Mouse (Mus musculus): ENCODE results near the gene Heg1. TPM values are rescaled to one million over a fixed set of nuclear protein-coding genes. Genes with fewer than 3 reads are reported as not detected.

The Heg1 gene
- polyA plus RNA-seq, 1 experiment from 2014 or later = 9.1 TPM

DNA sequence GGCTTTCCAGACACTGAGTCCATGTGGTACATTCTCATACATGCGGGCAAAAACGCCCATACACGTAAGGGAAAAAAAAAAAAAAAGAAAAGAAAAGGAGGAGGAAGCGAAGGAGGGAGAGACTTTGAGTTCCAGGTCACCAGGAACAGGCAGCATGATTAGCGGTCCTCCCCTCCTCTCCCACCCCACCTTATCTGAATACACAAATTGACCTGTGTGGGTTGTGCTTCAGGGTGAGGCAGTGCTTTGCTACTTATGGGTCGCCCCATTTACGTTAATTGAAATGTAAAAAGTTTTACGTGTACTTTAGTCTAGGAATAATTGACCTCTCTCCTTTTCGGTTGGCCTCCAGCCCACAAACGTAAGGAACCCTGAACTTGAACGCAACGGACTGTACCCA, 82.1 kb downstream of the Heg1 start:
- Histone ChIP-seq H3K4me3 (ENCODE audit: low read depth, low read length) (no peak overlapping the region), H3K36me3 (ENCODE audit: control insufficient read depth, insufficient read depth, low read length) (no peaks in the 10 kb centered on the region), H3K9ac (ENCODE audit: low read length) (no peak overlapping the region), H3K9me3 (ENCODE audit: control insufficient read depth, low read length) (no peaks in the 10 kb centered on the region), H3K27ac (replicated peaks) (no peak overlapping the region), H3K27me3 (ENCODE audit: control insufficient read depth, insufficient read depth, low read length) (no peaks in the 10 kb centered on the region), H3K4me1 (replicated peaks; ENCODE audit: control insufficient read depth, insufficient read depth) (no peaks in the 10 kb centered on the region), H3K4me2 (replicated peaks; ENCODE audit: low read depth) (no peak overlapping the region)
- TF ChIP-seq EP300 (optimal IDR thresholded peaks at IDR 0.05) (no peak), CTCF (IDR thresholded peaks at IDR 0.05; ENCODE audit: low read depth) (no peak)
- DNase-seq (ENCODE audit: low spot score) (no peak), ATAC-seq (ENCODE audit: low FRiP score, low TSS enrichment) (peak; percentile 57; the same call in 1 of the 2 replicates)
- 75% methylated on average over 12 of the region's 12 CpGs for WGBS

DNA sequence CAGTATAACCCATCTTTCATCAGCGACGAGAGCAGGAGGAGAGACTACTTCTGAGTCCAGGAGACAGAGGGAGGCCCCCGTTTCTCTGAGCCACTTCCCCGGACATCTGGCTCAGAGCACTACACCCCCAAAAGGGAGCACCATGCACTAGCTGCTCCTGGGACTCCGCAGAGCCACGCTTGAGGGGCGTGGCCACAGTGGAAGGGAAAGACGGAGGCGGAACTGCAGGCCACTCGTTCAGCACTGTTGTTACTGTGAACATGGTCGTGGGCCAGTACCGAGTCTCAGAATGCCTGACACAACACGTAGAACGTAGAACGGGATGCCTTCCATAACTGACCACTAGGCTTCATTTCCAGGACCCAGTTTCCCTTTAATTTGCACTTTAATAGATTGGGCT, 82.6 kb downstream of the Heg1 start:
- DNase-seq (ENCODE audit: low spot score) = peak; percentile 42
- Histone ChIP-seq H3K9me3 (ENCODE audit: control insufficient read depth, low read length) (no peaks in the 10 kb centered on the region), H3K9ac (ENCODE audit: low read length) (no peak overlapping the region), H3K4me2 (replicated peaks; ENCODE audit: low read depth) (no peak overlapping the region), H3K4me1 (replicated peaks; ENCODE audit: control insufficient read depth, insufficient read depth) (no peaks in the 10 kb centered on the region), H3K27ac (replicated peaks) (no peak overlapping the region), H3K27me3 (ENCODE audit: control insufficient read depth, insufficient read depth, low read length) (no peaks in the 10 kb centered on the region), H3K4me3 (ENCODE audit: low read depth, low read length) (no peak overlapping the region), H3K36me3 (ENCODE audit: control insufficient read depth, insufficient read depth, low read length) (no peaks in the 10 kb centered on the region)
- 74% methylated on average over 15 of the region's 15 CpGs for WGBS
- peak; percentile 43 for ATAC-seq (ENCODE audit: low FRiP score, low TSS enrichment)
- TF ChIP-seq CTCF (IDR thresholded peaks at IDR 0.05; ENCODE audit: low read depth) = no peak
- no peak for TF ChIP-seq EP300 (optimal IDR thresholded peaks at IDR 0.05)

DNA sequence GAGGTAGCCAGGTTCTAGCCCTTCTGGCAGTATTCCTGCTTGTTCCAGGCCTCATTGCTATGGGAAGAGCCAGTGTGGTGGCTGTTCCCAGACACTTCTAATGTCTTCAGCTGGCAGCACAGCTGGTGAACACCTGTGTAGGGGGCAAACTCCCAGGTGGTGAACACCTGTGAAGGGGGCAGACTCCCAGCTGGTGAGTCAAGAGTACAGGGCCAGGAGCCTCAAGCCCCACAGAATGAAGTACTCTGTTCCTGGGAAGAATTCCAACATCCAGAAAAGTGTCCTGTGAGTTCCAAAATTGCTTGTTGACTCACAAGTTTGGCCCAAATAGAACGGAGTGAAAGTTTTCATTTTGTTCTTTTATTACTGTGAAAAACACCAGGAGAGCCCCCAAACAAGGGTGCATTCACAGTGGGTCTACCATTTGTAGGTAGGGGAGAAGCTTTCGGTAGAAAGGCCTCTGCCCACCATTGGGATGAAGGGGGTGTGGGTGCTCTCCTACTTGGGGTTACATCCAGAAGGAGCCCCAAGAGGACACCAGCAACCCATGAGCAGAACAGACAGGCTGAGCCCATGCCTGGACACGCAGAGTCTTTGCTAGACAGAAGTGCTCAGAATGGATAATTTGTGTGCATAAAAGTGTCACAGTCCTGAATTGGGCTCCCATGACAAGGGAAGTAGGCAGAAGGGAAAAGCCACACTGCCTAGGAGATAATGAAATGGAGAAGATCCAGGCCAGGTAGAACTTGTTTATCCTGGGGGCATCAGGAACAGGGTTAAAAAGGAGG, 84.5 kb downstream of the Heg1 start:
- no peak overlapping the region for H3K9ac ChIP-seq (ENCODE audit: low read length)
- H3K4me1 ChIP-seq (replicated peaks; ENCODE audit: control insufficient read depth, insufficient read depth) = no peaks in the 10 kb centered on the region
- WGBS = 78% methylated on average over 3 of the region's 3 CpGs
- DNase-seq (ENCODE audit: low spot score) (no peak), ATAC-seq (ENCODE audit: low FRiP score, low TSS enrichment) (no peak)
- H3K4me3 ChIP-seq (ENCODE audit: low read depth, low read length) = no peak overlapping the region
- H3K9me3 ChIP-seq (ENCODE audit: control insufficient read depth, low read length) = no peaks in the 10 kb centered on the region
- TF ChIP-seq CTCF (IDR thresholded peaks at IDR 0.05; ENCODE audit: low read depth) (no peak), EP300 (optimal IDR thresholded peaks at IDR 0.05) (no peak)
- no peak overlapping the region for H3K27ac ChIP-seq (replicated peaks)
- H3K4me2 ChIP-seq (replicated peaks; ENCODE audit: low read depth) = no peak overlapping the region
- H3K36me3 ChIP-seq (ENCODE audit: control insufficient read depth, insufficient read depth, low read length) = no peaks in the 10 kb centered on the region
- no peaks in the 10 kb centered on the region for H3K27me3 ChIP-seq (ENCODE audit: control insufficient read depth, insufficient read depth, low read length)

DNA sequence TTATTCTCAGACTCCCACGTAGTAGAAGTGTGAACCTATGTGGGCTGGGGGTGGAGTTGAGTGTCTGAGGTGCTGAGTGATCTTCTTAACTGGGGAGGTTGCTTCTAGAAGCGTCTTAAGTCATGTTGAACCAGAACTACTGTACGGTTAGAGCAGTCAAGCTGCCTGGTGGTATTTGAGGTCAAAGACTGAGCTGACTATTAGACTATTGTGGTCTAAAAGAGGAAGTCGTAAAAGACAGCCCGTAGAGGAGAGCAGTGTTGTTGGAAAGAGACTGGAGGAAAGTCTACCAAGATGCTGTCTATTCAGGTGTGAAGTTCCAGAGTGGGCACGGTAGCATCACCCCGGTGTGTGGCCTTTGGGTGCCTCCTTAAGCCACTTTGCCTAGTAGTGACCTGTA, 85.7 kb downstream of the Heg1 start:
- no peak overlapping the region for H3K9ac ChIP-seq (ENCODE audit: low read length)
- H3K27ac ChIP-seq (replicated peaks) = no peak overlapping the region
- 76% methylated on average over 7 of the region's 7 CpGs for WGBS

DNA sequence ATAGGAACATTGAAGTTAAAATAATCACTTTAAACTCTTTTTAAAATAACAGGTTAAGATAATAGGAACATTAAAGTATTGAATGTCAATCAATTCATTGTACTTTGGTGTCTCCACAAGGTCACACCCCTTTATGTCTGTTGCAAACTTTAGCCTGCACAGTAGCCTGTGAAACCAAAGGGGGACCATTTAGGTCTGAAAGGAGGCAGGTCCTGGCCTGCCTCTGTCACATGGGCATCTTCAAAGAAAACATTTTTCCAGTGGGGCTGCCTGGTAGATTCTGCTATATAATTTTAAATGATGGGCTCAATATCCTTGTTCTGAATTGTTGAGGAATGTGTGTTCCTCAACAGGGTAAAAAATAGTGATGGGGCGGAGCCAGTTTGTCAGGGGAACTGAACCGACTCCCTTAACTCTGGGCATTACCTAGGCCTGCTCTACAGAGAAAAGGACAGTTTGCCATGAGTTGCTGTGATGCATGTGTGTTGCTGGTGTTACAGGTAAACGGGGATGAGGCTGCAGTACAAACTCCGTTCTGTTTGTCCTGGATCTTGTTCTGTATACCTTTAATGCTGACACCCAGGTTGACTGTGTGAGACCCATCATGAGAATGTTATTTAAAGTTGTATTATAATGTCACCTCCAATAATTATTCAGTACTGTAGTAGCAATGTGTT, 86.7 kb downstream of the Heg1 start:
- no peak for ATAC-seq (ENCODE audit: low FRiP score, low TSS enrichment)
- no peaks in the 10 kb centered on the region for H3K27me3 ChIP-seq (ENCODE audit: control insufficient read depth, insufficient read depth, low read length)
- DNase-seq (ENCODE audit: low spot score) = no peak
- TF ChIP-seq EP300 (optimal IDR thresholded peaks at IDR 0.05) (no peak), CTCF (IDR thresholded peaks at IDR 0.05; ENCODE audit: low read depth) (no peak)
- H3K9me3 ChIP-seq (ENCODE audit: control insufficient read depth, low read length) = no peaks in the 10 kb centered on the region
- H3K9ac ChIP-seq (ENCODE audit: low read length) = no peak overlapping the region
- no peak overlapping the region for H3K27ac ChIP-seq (replicated peaks)
- H3K4me2 ChIP-seq (replicated peaks; ENCODE audit: low read depth) = no peak overlapping the region
- H3K36me3 ChIP-seq (ENCODE audit: control insufficient read depth, insufficient read depth, low read length) = no peaks in the 10 kb centered on the region
- 78% methylated on average over 4 of the region's 4 CpGs for WGBS
- H3K4me3 ChIP-seq (ENCODE audit: low read depth, low read length) = no peak overlapping the region
- H3K4me1 ChIP-seq (replicated peaks; ENCODE audit: control insufficient read depth, insufficient read depth) = no peaks in the 10 kb centered on the region

More for the DNA sequence above, 85.7 kb downstream of the Heg1 start:
- TF ChIP-seq CTCF (IDR thresholded peaks at IDR 0.05; ENCODE audit: low read depth) = no peak
- no peak for TF ChIP-seq EP300 (optimal IDR thresholded peaks at IDR 0.05)
- no peaks in the 10 kb centered on the region for H3K4me1 ChIP-seq (replicated peaks; ENCODE audit: control insufficient read depth, insufficient read depth)
- DNase-seq (ENCODE audit: low spot score) (no peak), ATAC-seq (ENCODE audit: low FRiP score, low TSS enrichment) (no peak)
- no peak overlapping the region for H3K4me3 ChIP-seq (ENCODE audit: low read depth, low read length)
- H3K9me3 ChIP-seq (ENCODE audit: control insufficient read depth, low read length) = no peaks in the 10 kb centered on the region
- no peaks in the 10 kb centered on the region for H3K36me3 ChIP-seq (ENCODE audit: control insufficient read depth, insufficient read depth, low read length)
- no peaks in the 10 kb centered on the region for H3K27me3 ChIP-seq (ENCODE audit: control insufficient read depth, insufficient read depth, low read length)
- no peak overlapping the region for H3K4me2 ChIP-seq (replicated peaks; ENCODE audit: low read depth)

DNA sequence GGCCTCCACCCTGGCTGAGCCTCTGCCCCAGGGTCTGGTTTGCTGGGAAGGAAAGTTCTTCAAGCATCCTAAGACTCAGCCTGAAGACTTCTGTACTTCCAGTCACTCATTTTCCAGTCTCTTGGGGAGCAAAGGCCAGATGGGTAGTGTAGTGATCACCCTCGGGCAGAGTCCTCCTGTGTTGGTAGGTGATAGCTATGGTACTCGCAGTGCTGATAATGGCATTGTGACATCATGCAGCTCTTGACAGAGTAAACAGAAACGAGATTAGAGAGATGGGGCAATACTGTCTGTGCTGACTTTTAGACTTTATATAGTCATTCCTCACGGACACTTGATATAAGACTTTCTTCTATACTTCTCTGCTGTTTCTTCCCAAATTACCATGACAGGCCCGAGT, 88.6 kb downstream of the Heg1 start:
- peak; percentile 66 for ATAC-seq (ENCODE audit: low FRiP score, low TSS enrichment)
- Histone ChIP-seq H3K36me3 (ENCODE audit: control insufficient read depth, insufficient read depth, low read length) (no peaks in the 10 kb centered on the region), H3K4me1 (replicated peaks; ENCODE audit: control insufficient read depth, insufficient read depth) (no peaks in the 10 kb centered on the region), H3K9me3 (ENCODE audit: control insufficient read depth, low read length) (no peaks in the 10 kb centered on the region), H3K4me3 (ENCODE audit: low read depth, low read length) (no peak overlapping the region), H3K27ac (replicated peaks) (no peak overlapping the region), H3K9ac (ENCODE audit: low read length) (no peak overlapping the region), H3K4me2 (replicated peaks; ENCODE audit: low read depth) (no peak overlapping the region), H3K27me3 (ENCODE audit: control insufficient read depth, insufficient read depth, low read length) (no peaks in the 10 kb centered on the region)
- no peak for DNase-seq (ENCODE audit: low spot score)
- TF ChIP-seq EP300 (optimal IDR thresholded peaks at IDR 0.05) (no peak), CTCF (IDR thresholded peaks at IDR 0.05; ENCODE audit: low read depth) (no peak)
- 77% methylated on average over 5 of the region's 5 CpGs for WGBS

Data from stomach, postnatal 0 days (tissue).